Comparison of ENCODE assay signal across 32 mouse cellular contexts in genomic region chr17:71786456-71786855, GRCm38 (mm10). TPM values are rescaled to one million over a fixed set of nuclear protein-coding genes. Genes with fewer than 3 reads are reported as not detected.
DNase-seq lines count a peak whose midpoint lies in the region; ATAC-seq and TF ChIP-seq lines count a peak whose summit lies in the region.
"Had no signal": no experiment of that assay in that cellular context is flagged by ENCODE, and none has a peak within 500 bp of the region (broad histone marks: within the 10 kb centered on the region; RNA-seq: fewer than 3 reads in every experiment).

No protein-coding gene starts in this region.

- no peaks in the 10 kb centered on the region for H3K79me2 ChIP-seq in CH12.LX (replicated peaks; ENCODE audit: control insufficient read depth, extremely low read depth, insufficient read depth, poor library complexity, severe bottlenecking)

- peak; percentile 9 for DNase-seq in heart, adult 11 months
- no peak for DNase-seq in heart, embryonic 10.5 days (ENCODE audit: low spot score)
- no peak for DNase-seq in CH12.LX (ENCODE audit: extremely low read depth)
- no peak for DNase-seq in ES-E14 (ENCODE audit: low read depth, low spot score)
- peak; percentile 24 for DNase-seq in brain, adult 2 months (ENCODE audit: low read depth, low spot score)
- no peak for DNase-seq in forebrain, embryonic 10.5 days (ENCODE audit: extremely low spot score, low spot score)
- DNase-seq in urinary bladder, postnatal 10 days (ENCODE audit: low spot score) = no peak
- DNase-seq: adrenal gland, adult 8-10 months; adrenal gland, postnatal 25 days; cerebellum, adult 18-20 months; cerebellum, adult 9-10 months; cerebellum, postnatal 25 days; forebrain, postnatal 0 days; gastrocnemius, adult 2 months; gastrocnemius, postnatal 14 days; heart, adult 18-20 months; heart, postnatal 14 days; heart, postnatal 4 days; kidney, adult 11 months had no signal

- H3K27me3 ChIP-seq in heart, embryonic 10.5 days (ENCODE audit: insufficient read depth, poor library complexity, severe bottlenecking) = peaks cover 13% of the 10 kb centered on the region
- no peaks in the 10 kb centered on the region for H3K27me3 ChIP-seq in CH12.LX (replicated peaks)
- peaks cover 10% of the 10 kb centered on the region for H3K27me3 ChIP-seq in forebrain, embryonic 10.5 days (ENCODE audit: poor library complexity, severe bottlenecking)
- H3K27me3 ChIP-seq: forebrain, embryonic 13.5 days; hindbrain, embryonic 15.5 days; Patski had no signal

- TF ChIP-seq POLR2A in CH12.LX (IDR thresholded peaks at IDR 0.05; ENCODE audit: low read depth, low read length) = no peak

- no peak for ATAC-seq in erythroid progenitor cell, adult 5-6 weeks (replicated peaks; ENCODE audit: low FRiP score, poor library complexity, severe bottlenecking)
- ATAC-seq: activated CD4-positive, CD25-positive, alpha-beta regulatory T cell, adult 4 months; forebrain, embryonic 13.5 days; forebrain, postnatal 0 days; Patski had no signal

- TF ChIP-seq CTCF in CH12.LX (conservative IDR thresholded peaks at IDR 0.05 in 1 of 2, IDR thresholded peaks at IDR 0.05 in 1 of 2; ENCODE audit: low read depth in 2 of 2, low read length in 2 of 2) = no peak

- dilution Hi-C loops in CH12.LX (cut with MboI; ENCODE audit: extremely low pct_ligation_motif_present, extremely low pct_unique_long_range_greater_than_20kb, low sequenced_read_pairs) = no loop called here

- peaks cover 16% of the 10 kb centered on the region; the same call in 1 of the 2 replicates for H3K36me3 ChIP-seq in heart, embryonic 10.5 days
- H3K36me3 ChIP-seq in CH12.LX (replicated peaks in 1 of 2; ENCODE audit: control insufficient read depth in 1 of 2, insufficient read depth in 1 of 2, low read length in 1 of 2) (no peaks in the 10 kb centered on the region), ES-E14 (ENCODE audit: control insufficient read depth, insufficient read depth, low read length, poor library complexity, severe bottlenecking) (no peaks in the 10 kb centered on the region)
- H3K36me3 ChIP-seq in forebrain, embryonic 10.5 days (replicated peaks) = peaks cover 26% of the 10 kb centered on the region
- H3K36me3 ChIP-seq: embryonic facial prominence, embryonic 15.5 days; G1E had no signal

- H3K4me1 ChIP-seq in heart, embryonic 10.5 days = peaks cover 10% of the 10 kb centered on the region
- H3K4me1 ChIP-seq in CH12.LX (ENCODE audit: control insufficient read depth in 1 of 2, insufficient read depth in 2 of 2) (no peaks in the 10 kb centered on the region), ES-E14 (ENCODE audit: control insufficient read depth in 2 of 2, insufficient read depth in 2 of 2, low read length in 2 of 2, poor library complexity in 1 of 2) (peaks cover 0 to 3% of the 10 kb centered on the region in 2 experiments; a peak in 1 of 4 replicates)
- H3K4me1 ChIP-seq in forebrain, embryonic 10.5 days = peaks cover 30% of the 10 kb centered on the region

- no peak overlapping the region for H3K27ac ChIP-seq in heart, embryonic 10.5 days
- H3K27ac ChIP-seq in CH12.LX (ENCODE audit: insufficient read depth, low read depth) (no peak overlapping the region), ES-E14 (ENCODE audit: insufficient read depth, low read depth, low read length, poor library complexity, severe bottlenecking) (no peak overlapping the region)
- H3K27ac ChIP-seq in forebrain, embryonic 10.5 days = no peak overlapping the region
- H3K27ac ChIP-seq: embryonic facial prominence, embryonic 12.5 days; embryonic facial prominence, embryonic 15.5 days; forebrain, embryonic 13.5 days; heart, embryonic 13.5 days; hindbrain, embryonic 15.5 days had no signal

- no peak overlapping the region for H3K4me2 ChIP-seq in CH12.LX (ENCODE audit: insufficient read depth, low read depth, poor library complexity, severe bottlenecking)
- H3K4me2 ChIP-seq: embryonic facial prominence, embryonic 12.5 days; embryonic facial prominence, embryonic 15.5 days; forebrain, embryonic 13.5 days; heart, embryonic 13.5 days; hindbrain, embryonic 15.5 days had no signal

- no peak overlapping the region for H3K4me3 ChIP-seq in heart, embryonic 10.5 days
- H3K4me3 ChIP-seq in CH12.LX (replicated peaks in 1 of 3; ENCODE audit: low read depth in 2 of 3, low read length in 2 of 3, poor library complexity in 1 of 3) (no peak overlapping the region), ES-E14 (ENCODE audit: insufficient read depth in 1 of 2, low read depth in 1 of 2, low read length in 2 of 2, poor library complexity in 1 of 2, severe bottlenecking in 1 of 2) (0 out of 4 replicates have a peak overlapping the region, but pooled peaks of 1 of the 2 experiments have one; percentile 15)
- H3K4me3 ChIP-seq in forebrain, embryonic 10.5 days = no peak overlapping the region
- H3K4me3 ChIP-seq: embryonic facial prominence, embryonic 12.5 days; embryonic facial prominence, embryonic 15.5 days; forebrain, embryonic 13.5 days; gastrocnemius, adult 2 months; heart, embryonic 13.5 days; hindbrain, embryonic 15.5 days had no signal

- TF ChIP-seq EP300 in CH12.LX (IDR thresholded peaks at IDR 0.05; ENCODE audit: low read length) = no peak

- H3K9ac ChIP-seq in CH12.LX (ENCODE audit: insufficient read depth, low read depth) (no peak overlapping the region), ES-E14 (ENCODE audit: insufficient read depth, low read depth, low read length, poor library complexity, severe bottlenecking) (no peak overlapping the region)
- H3K9ac ChIP-seq: embryonic facial prominence, embryonic 12.5 days; embryonic facial prominence, embryonic 15.5 days; forebrain, embryonic 13.5 days; forebrain, postnatal 0 days; heart, embryonic 13.5 days; hindbrain, embryonic 15.5 days had no signal

- H3K9me3 ChIP-seq in heart, embryonic 10.5 days = no peaks in the 10 kb centered on the region
- no peaks in the 10 kb centered on the region for H3K9me3 ChIP-seq in CH12.LX (replicated peaks; ENCODE audit: low read length)
- no peaks in the 10 kb centered on the region for H3K9me3 ChIP-seq in ES-E14 (ENCODE audit: control insufficient read depth, insufficient read depth, low read depth, low read length)
- no peaks in the 10 kb centered on the region for H3K9me3 ChIP-seq in forebrain, embryonic 10.5 days
- H3K9me3 ChIP-seq: embryonic facial prominence, embryonic 12.5 days; embryonic facial prominence, embryonic 15.5 days; forebrain, embryonic 13.5 days; heart, embryonic 13.5 days; hindbrain, embryonic 15.5 days had no signal

- in situ Hi-C loops in CH12.LX (cut with MboI; ENCODE audit: low pct_ligation_motif_present, low pct_unique_long_range_greater_than_20kb, low sequenced_read_pairs) (no loop called here), ES-E14 (cut with MboI; ENCODE audit: low sequenced_read_pairs in 2 of 2, unreplicated experiment in 2 of 2) (no loop called here)

- TF ChIP-seq RAD21 in CH12.LX (IDR thresholded peaks at IDR 0.05; ENCODE audit: low read depth, low read length) = no peak

TF ChIP-seq in CH12.LX, 34 proteins besides CTCF, POLR2A, EP300 and RAD21:
- peak; percentile 35; the same call in 1 of the 2 replicates for TF ChIP-seq HCFC1 (IDR thresholded peaks at IDR 0.05; ENCODE audit: low read depth, low read length)
- no peak for TF ChIP-seq BHLHE40 (IDR thresholded peaks at IDR 0.05; ENCODE audit: low read depth, low read length)
TF ChIP-seq in CH12.LX: peak in this region for 1.

TF ChIP-seq in ES-E14, 5 proteins besides CTCF, POLR2A, EP300 and RAD21:
- TF ChIP-seq ZNF384 (IDR thresholded peaks at IDR 0.05; ENCODE audit: low read depth, low read length) = no peak
- TF ChIP-seq HCFC1 (IDR thresholded peaks at IDR 0.05; ENCODE audit: borderline replicate concordance, insufficient read depth, low read length) = peak; percentile 68; the same call in 1 of the 2 replicates
- TF ChIP-seq ZC3H11A (IDR thresholded peaks at IDR 0.05; ENCODE audit: borderline replicate concordance, low read depth, low read length) = no peak
TF ChIP-seq in ES-E14: peak in this region for 1.

RNA-seq across cellular contexts. Expression of gene Clip4, which starts 18.2 kb away (rescaled TPM):
- polyA plus RNA-seq in heart, embryonic 10.5 days (2016; fragmentation: Nextera tagmentation; extraction: Ambion mirVana) = 13.9 and 27.9 TPM in 2 replicates
- total RNA-seq in CH12.LX (2012; rRNA removed) = not detected in 2 replicates
- 0.22 TPM in 1 of 2 replicates, not detected in the other for total RNA-seq in CH12.LX (2014; rRNA removed)
- polyA plus RNA-seq in CH12.LX (2012; ENCODE audit: insufficient read length, low read depth) = 0.23 and 0.86 TPM in 2 replicates
- 6.1 and 8.5 TPM in 2 replicates for total RNA-seq in ES-E14 (2012; rRNA removed)
- polyA plus RNA-seq in forebrain, embryonic 10.5 days (2016; fragmentation: Nextera tagmentation; extraction: Ambion mirVana) = 4.4 and 5.1 TPM in 2 replicates
- not detected in 2 replicates for total RNA-seq in erythroid progenitor cell, adult 5-6 weeks (2015; ENCODE audit: low replicate concordance)
- total RNA-seq in erythroid progenitor cell, adult 5-6 weeks (2017; ENCODE audit: low replicate concordance) = not detected in 2 replicates
- total RNA-seq: common myeloid progenitor, adult 5-6 weeks had no signal
- polyA plus RNA-seq: activated CD4-positive, CD25-positive, alpha-beta regulatory T cell, adult 4 months; G1E had no signal

RNA-seq across cellular contexts. Expression of gene Pcare, which starts 33.8 kb away (rescaled TPM):
- polyA plus RNA-seq in heart, embryonic 10.5 days (2016; fragmentation: Nextera tagmentation; extraction: Ambion mirVana) = 0.03 TPM in 1 of 2 replicates, not detected in the other
- total RNA-seq in CH12.LX (2012; rRNA removed) = not detected in 2 replicates
- not detected in 2 replicates for total RNA-seq in CH12.LX (2014; rRNA removed)
- polyA plus RNA-seq in CH12.LX (2012; ENCODE audit: insufficient read length, low read depth) = not detected in 2 replicates
- 0.09 TPM in 1 of 2 replicates, not detected in the other for total RNA-seq in ES-E14 (2012; rRNA removed)
- not detected in 2 replicates for polyA plus RNA-seq in forebrain, embryonic 10.5 days (2016; fragmentation: Nextera tagmentation; extraction: Ambion mirVana)
- not detected in 2 replicates for total RNA-seq in erythroid progenitor cell, adult 5-6 weeks (2015; ENCODE audit: low replicate concordance)
- total RNA-seq in erythroid progenitor cell, adult 5-6 weeks (2017; ENCODE audit: low replicate concordance) = not detected in 2 replicates
- total RNA-seq: adrenal gland, adult 8-10 months; adrenal gland, postnatal 25 days; common myeloid progenitor, adult 5-6 weeks; forebrain, postnatal 0 days; gastrocnemius, adult 2 months; gastrocnemius, postnatal 14 days; gastrocnemius, postnatal 4 days had no signal
- polyA plus RNA-seq: activated CD4-positive, CD25-positive, alpha-beta regulatory T cell, adult 4 months; embryonic facial prominence, embryonic 12.5 days; embryonic facial prominence, embryonic 15.5 days; forebrain, embryonic 13.5 days; forebrain, postnatal 0 days; G1E; heart, embryonic 13.5 days; hindbrain, embryonic 11.5 days; hindbrain, embryonic 15.5 days; intestine, embryonic 14.5 days; Patski had no signal

Comparison
In these comparisons a context has a peak if more than half of its experiments do, and no peak if none do; other contexts are left out.
1. DNase-seq: peak in heart, adult 11 months (single experiment) and brain, adult 2 months (single experiment); none in heart, embryonic 10.5 days (single experiment), CH12.LX (single experiment), ES-E14 (single experiment), forebrain, embryonic 10.5 days (single experiment) and urinary bladder, postnatal 10 days (single experiment).